Mouse (Mus musculus) myocyte (in vitro differentiated cells): ENCODE data around the gene Snx5. TPM values are rescaled to one million over a fixed set of nuclear protein-coding genes. Genes with fewer than 3 reads are reported as not detected.

Experiments used
- H3K27me3 ChIP-seq: one replicate; pipeline ENCODE4 v1.6.1; 2011; ENCODE audit not compliant: control insufficient read depth, insufficient read depth, insufficient read length
- H3K36me3 ChIP-seq: one replicate; pipeline ENCODE4 v1.6.1; 2011; ENCODE audit not compliant: control insufficient read depth, insufficient read depth
- H3K4me2 ChIP-seq: one replicate; pipeline ENCODE4 v1.6.1; 2011; ENCODE audit warnings: low read depth, control low read depth
- H3K4me3 ChIP-seq: one replicate; pipeline ENCODE4 v1.5.1; 2011; ENCODE audit warnings: mild to moderate bottlenecking, control low read depth, moderate library complexity
- H3K79me2 ChIP-seq: one replicate; pipeline ENCODE4 v1.6.1; 2011; ENCODE audit not compliant: control insufficient read depth, insufficient read depth
- H3ac ChIP-seq: one replicate; pipeline ENCODE4 v1.6.1; 2011; ENCODE audit not compliant: control insufficient read depth, insufficient read length
- CEBPB ChIP-seq: IDR thresholded peaks from 2 replicates; pipeline ENCODE4 v1.6.1; 2011; ENCODE audit warnings: mild to moderate bottlenecking, moderate library complexity; ENCODE audit not compliant: poor library complexity, insufficient read depth, severe bottlenecking
- E2F4 ChIP-seq: IDR thresholded peaks from one replicate; pipeline ENCODE4 v1.6.1; 2011; ENCODE audit warnings: mild to moderate bottlenecking, control low read depth, moderate library complexity; ENCODE audit not compliant: insufficient read depth
- MAX ChIP-seq: IDR thresholded peaks from one replicate; pipeline ENCODE4 v1.6.1; 2011; ENCODE audit warnings: low read depth, mild to moderate bottlenecking, control low read depth
- MYOD1 ChIP-seq, 3 experiments: IDR thresholded peaks; one replicate each; pipeline ENCODE4 v1.6.1; 2011; ENCODE audit warnings: control low read depth in 2 of 3, low read depth in 2 of 3, mild to moderate bottlenecking in 2 of 3, moderate library complexity in 1 of 3; ENCODE audit not compliant: insufficient read length in 2 of 3, control insufficient read depth in 1 of 3
- MYOG ChIP-seq, 3 experiments: IDR thresholded peaks; one replicate each; pipeline ENCODE4 v1.6.1; 2011; ENCODE audit warnings: control low read depth in 2 of 3, low read depth in 2 of 3, mild to moderate bottlenecking in 2 of 3; ENCODE audit not compliant: insufficient read length in 2 of 3, control insufficient read depth in 1 of 3, insufficient read depth in 1 of 3
- POLR2A ChIP-seq: IDR thresholded peaks from one replicate; pipeline ENCODE4 v1.6.1; 2011; ENCODE audit warnings: low read depth, mild to moderate bottlenecking, control low read depth, moderate library complexity; ENCODE audit not compliant: insufficient read length
- POLR2AphosphoS2 ChIP-seq: IDR thresholded peaks from one replicate; pipeline ENCODE4 v1.6.1; 2011; ENCODE audit warnings: low read depth, control low read depth; ENCODE audit not compliant: insufficient read length
- REST ChIP-seq: IDR thresholded peaks from one replicate; pipeline ENCODE4 v1.6.1; 2011; ENCODE audit warnings: mild to moderate bottlenecking, control low read depth, moderate library complexity; ENCODE audit not compliant: insufficient read depth, insufficient read length
- SRF ChIP-seq: IDR thresholded peaks from one replicate; pipeline ENCODE4 v1.6.1; 2011; ENCODE audit warnings: low read depth; ENCODE audit not compliant: control insufficient read depth, insufficient read length
- TCF12 ChIP-seq: IDR thresholded peaks from one replicate; pipeline ENCODE4 v1.6.1; 2011; ENCODE audit warnings: mild to moderate bottlenecking, control low read depth; ENCODE audit not compliant: poor library complexity, insufficient read depth, severe bottlenecking
- TCF3 ChIP-seq: IDR thresholded peaks from one replicate; pipeline ENCODE4 v1.6.1; 2011; ENCODE audit warnings: low read depth, control low read depth; ENCODE audit not compliant: insufficient read length
- USF1 ChIP-seq: IDR thresholded peaks from one replicate; pipeline ENCODE4 v1.6.1; 2011; ENCODE audit warnings: low read depth, mild to moderate bottlenecking, control low read depth, moderate library complexity
- polyA plus RNA-seq: library from polyadenylated mRNA; unstranded; fragments of >200 nt; fragmentation: generic; extraction: Trizol; gene quantifications from one replicate; pipeline ENCODE4 v1.2.1, GENCODE M21; 2012; ENCODE audit warnings: missing spikeins

The Snx5 gene
- polyA plus RNA-seq, 1 experiment = 65.2 TPM

DNA sequence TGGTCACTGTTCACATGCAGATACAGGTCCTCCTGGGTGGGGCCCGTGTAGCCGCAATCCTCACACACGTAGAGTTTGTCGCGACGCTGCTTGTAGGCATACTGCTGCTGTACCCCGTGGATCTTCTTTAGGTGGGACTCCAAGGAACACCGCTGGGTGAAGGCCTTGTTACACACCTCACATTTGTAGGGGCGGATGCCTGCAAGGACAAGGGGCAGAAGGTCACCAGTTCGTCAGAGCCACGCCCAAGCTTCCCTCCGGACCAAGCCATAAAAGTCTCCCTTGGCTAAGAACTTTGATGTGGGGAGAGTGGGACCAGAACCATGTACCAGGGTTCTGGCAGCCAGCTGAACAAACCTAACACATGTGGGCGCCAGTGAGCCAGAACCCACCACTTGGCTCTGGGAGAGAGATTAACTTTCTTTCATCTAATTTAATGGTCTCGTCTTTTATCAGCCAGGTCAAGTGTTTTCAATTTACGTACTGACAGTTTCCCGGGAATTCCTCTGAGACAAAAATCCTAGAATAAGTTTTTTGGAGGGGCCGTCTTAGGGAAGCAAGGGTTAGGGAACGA lies 35.1 kb upstream of the Snx5 start:
- no peak overlapping the region for H3ac ChIP-seq
- TF ChIP-seq MYOG (IDR thresholded peaks at IDR 0.05; ENCODE audit: control insufficient read depth in 1 of 3, insufficient read depth in 1 of 3, insufficient read length in 2 of 3, low read depth in 2 of 3) = no peak
- no peak for TF ChIP-seq TCF12
- no peaks in the 10 kb centered on the region for H3K36me3 ChIP-seq
- H3K4me2 ChIP-seq = no peak overlapping the region
- H3K27me3 ChIP-seq = peaks cover 10% of the 10 kb centered on the region
- no peaks in the 10 kb centered on the region for H3K79me2 ChIP-seq
- H3K4me3 ChIP-seq = no peak overlapping the region

GRCm38 (mm10) chr2:144301101-144301500 lies 30.4 kb upstream of the Snx5 start:
- Histone ChIP-seq H3K79me2 (no peaks in the 10 kb centered on the region), H3ac (no peak overlapping the region), H3K4me2 (no peak overlapping the region), H3K4me3 (no peak overlapping the region), H3K36me3 (no peaks in the 10 kb centered on the region), H3K27me3 (peaks cover 10% of the 10 kb centered on the region)
- TF ChIP-seq POLR2A (no peak), E2F4 (no peak), MAX (no peak), SRF (no peak), CEBPB (no peak), TCF12 (no peak), TCF3 (no peak), MYOG (IDR thresholded peaks at IDR 0.05; ENCODE audit: control insufficient read depth in 1 of 3, insufficient read depth in 1 of 3, insufficient read length in 2 of 3, low read depth in 2 of 3) (no peak), USF1 (no peak), MYOD1 (IDR thresholded peaks at IDR 0.05; ENCODE audit: control insufficient read depth in 1 of 3, insufficient read length in 2 of 3, low read depth in 2 of 3) (no peak), POLR2AphosphoS2 (no peak), REST (no peak)

- peaks cover 10% of the 10 kb centered on the region for H3K27me3 ChIP-seq
- H3ac ChIP-seq = no peak overlapping the region
- no peak for TF ChIP-seq MAX
- no peak for TF ChIP-seq CEBPB
- no peak for TF ChIP-seq USF1
- TF ChIP-seq POLR2A = no peak
- no peak for TF ChIP-seq TCF3
- no peak for TF ChIP-seq POLR2AphosphoS2
- TF ChIP-seq REST = no peak
- H3K79me2 ChIP-seq = no peaks in the 10 kb centered on the region
- H3K4me2 ChIP-seq = peak overlapping the region; percentile 18
- H3K4me3 ChIP-seq = no peak overlapping the region
- no peaks in the 10 kb centered on the region for H3K36me3 ChIP-seq
Measured at GRCm38 (mm10) chr2:144299749-144300669, 29.3 kb upstream of the Snx5 start.

GRCm38 (mm10) chr2:144295145-144295735 lies 24.5 kb upstream of the Snx5 start:
- no peaks in the 10 kb centered on the region for H3K36me3 ChIP-seq
- TF ChIP-seq TCF3 (no peak), REST (no peak), POLR2AphosphoS2 (no peak), MAX (no peak), E2F4 (no peak), MYOD1 (IDR thresholded peaks at IDR 0.05; ENCODE audit: control insufficient read depth in 1 of 3, insufficient read length in 2 of 3, low read depth in 2 of 3) (no peak), SRF (no peak), TCF12 (no peak), MYOG (IDR thresholded peaks at IDR 0.05; ENCODE audit: control insufficient read depth in 1 of 3, insufficient read depth in 1 of 3, insufficient read length in 2 of 3, low read depth in 2 of 3) (no peak), POLR2A (no peak), CEBPB (no peak), USF1 (no peak)
- no peaks in the 10 kb centered on the region for H3K79me2 ChIP-seq
- H3K27me3 ChIP-seq = no peaks in the 10 kb centered on the region
- H3ac ChIP-seq = no peak overlapping the region
- no peak overlapping the region for H3K4me2 ChIP-seq
- no peak overlapping the region for H3K4me3 ChIP-seq
